Mouse (Mus musculus) retina, embryonic 14.5 days (tissue): ENCODE measurements around the gene Gm973.

Experiments
- DNase-seq: peaks from one replicate; pipeline ENCODE4 v3.0.0-alpha.2; 2015; ENCODE audit warnings: low spot score

The Gm973 gene

GRCm38 (mm10) chr1:59589271-59589670, 73.2 kb downstream of the Gm973 start:
- DNase-seq, result no peak

GRCm38 (mm10) chr1:59592359-59592758, 76.3 kb downstream of the Gm973 start:
- DNase-seq, result peak; percentile 50

- peak; percentile 16 for DNase-seq
Measured at GRCm38 (mm10) chr1:59592876-59593275, 76.8 kb downstream of the Gm973 start.

- DNase-seq, result no peak
Measured at GRCm38 (mm10) chr1:59593622-59594035, 77.6 kb downstream of the Gm973 start.

GRCm38 (mm10) chr1:59594586-59595266, 78.7 kb downstream of the Gm973 start:
- no peak for DNase-seq

GRCm38 (mm10) chr1:59595609-59596008, 79.5 kb downstream of the Gm973 start:
- DNase-seq, result no peak

- DNase-seq, result no peak
Measured at GRCm38 (mm10) chr1:59602531-59603416, 86.7 kb downstream of the Gm973 start.

- no peak for DNase-seq
Measured at GRCm38 (mm10) chr1:59603417-59603712, 87.3 kb downstream of the Gm973 start.

GRCm38 (mm10) chr1:59603893-59604292, 87.8 kb downstream of the Gm973 start:
- DNase-seq, result peak; percentile 76

GRCm38 (mm10) chr1:59606479-59606878, 90.4 kb downstream of the Gm973 start:
- DNase-seq, result no peak

GRCm38 (mm10) chr1:59607071-59607470, 91.0 kb downstream of the Gm973 start:
- no peak for DNase-seq

- no peak for DNase-seq
Measured at GRCm38 (mm10) chr1:59608125-59608762, 92.2 kb downstream of the Gm973 start.

- DNase-seq, result peak; percentile 12
Measured at GRCm38 (mm10) chr1:59608920-59609319, 92.9 kb downstream of the Gm973 start.

GRCm38 (mm10) chr1:59609458-59609857, 93.4 kb downstream of the Gm973 start:
- DNase-seq, result no peak

GRCm38 (mm10) chr1:59609896-59610295, 93.8 kb downstream of the Gm973 start:
- DNase-seq, result no peak

GRCm38 (mm10) chr1:59610929-59611328, 94.9 kb downstream of the Gm973 start:
- no peak for DNase-seq

GRCm38 (mm10) chr1:59613795-59614194, 97.7 kb downstream of the Gm973 start:
- peak; percentile 73 for DNase-seq

GRCm38 (mm10) chr1:59615021-59615420, 99.0 kb downstream of the Gm973 start:
- no peak for DNase-seq

- DNase-seq, result no peak
Measured at GRCm38 (mm10) chr1:59619201-59619600, 103.1 kb downstream of the Gm973 start.

GRCm38 (mm10) chr1:59623325-59624017, 107.4 kb downstream of the Gm973 start:
- DNase-seq, result peak; percentile 96

GRCm38 (mm10) chr1:59625410-59625809, 109.3 kb downstream of the Gm973 start:
- DNase-seq, result no peak

- DNase-seq, result no peak
Measured at GRCm38 (mm10) chr1:59629194-59629593, 113.1 kb downstream of the Gm973 start.
